Mouse (Mus musculus) heart, embryonic 16.5 days (tissue): ENCODE data around the gene Rhoq. TPM values are rescaled to one million over a fixed set of nuclear protein-coding genes. Genes with fewer than 3 reads are reported as not detected.

Source experiments
- ATAC-seq: fragments of 200-750 bp; cut with Nextera tagmentation; replicated peaks from 2 replicates; pipeline ENCODE4 v1.8.0; 2017; ENCODE audit warnings: moderate number of reproducible peaks; ENCODE audit not compliant: insufficient read depth, low FRiP score; ENCODE audit errors: extremely low read depth
- H3K27ac ChIP-seq: fragments of 300-500 bp; sonication (generic); 2 replicates; pipeline ENCODE4 v1.5.1; 2014; ENCODE audit warnings: mild to moderate bottlenecking, low read length, control low read depth, moderate library complexity
- H3K27me3 ChIP-seq: fragments of 300-500 bp; sonication (generic); 2 replicates; pipeline ENCODE4 v1.6.1; 2014; ENCODE audit warnings: low read length, mixed read lengths; ENCODE audit not compliant: control insufficient read depth, insufficient read depth
- H3K36me3 ChIP-seq: fragments of 300-500 bp; sonication (generic); 2 replicates; pipeline ENCODE4 v1.6.1; 2014; ENCODE audit not compliant: control insufficient read depth, insufficient read depth
- H3K4me1 ChIP-seq: fragments of 300-500 bp; sonication (generic); 2 replicates; pipeline ENCODE4 v1.6.1; 2014; ENCODE audit warnings: low read length, mixed read lengths; ENCODE audit not compliant: control insufficient read depth, insufficient read depth
- H3K4me2 ChIP-seq: fragments of 300-500 bp; sonication (generic); 2 replicates; pipeline ENCODE4 v1.6.1; 2014; ENCODE audit warnings: low read depth, mild to moderate bottlenecking, control low read depth, low read length
- H3K4me3 ChIP-seq: fragments of 300-500 bp; sonication (generic); 2 replicates; pipeline ENCODE4 v1.5.1; 2014; ENCODE audit warnings: mild to moderate bottlenecking, control low read depth, low read length
- H3K9ac ChIP-seq: fragments of 300-500 bp; sonication (generic); 2 replicates; pipeline ENCODE4 v1.6.1; 2014; ENCODE audit warnings: low read length, control low read depth
- H3K9me3 ChIP-seq: fragments of 300-500 bp; sonication (generic); replicated peaks from 2 replicates; pipeline ENCODE4 v1.6.1; 2016; ENCODE audit warnings: low read length; ENCODE audit not compliant: control insufficient read depth
- WGBS: fragments of 180-500 bp; shearing (Covaris S2); extraction: QIAGEN DNeasy Blood & Tissue Kit; methylation state at CpG from one replicate; pipeline ENCODE4 v1.1.7; 2014; 5-methylcytosine and 5-hydroxymethylcytosine counted together
- polyA plus RNA-seq: library from polyadenylated mRNA; unstranded; fragments of >200 nt; fragmentation: Nextera tagmentation; extraction: Ambion mirVana; gene quantifications from 2 replicates; pipeline ENCODE4 v1.2.1, GENCODE M21; 2015

Rhoq gene
- polyA plus RNA-seq = 19.9 and 20.4 TPM in 2 replicates

- Histone ChIP-seq H3K9ac (peak within 1 kb of the TSS; percentile 97), H3K36me3 (no peaks in the 10 kb centered on the region; the same call in 1 of the 2 replicates), H3K4me1 (peaks cover 64% of the 10 kb centered on the region), H3K4me3 (peak within 1 kb of the TSS; percentile 90), H3K27me3 (no peaks in the 10 kb centered on the region), H3K4me2 (peak within 1 kb of the TSS; percentile 71), H3K9me3 (no peaks in the 10 kb centered on the region), H3K27ac (peak within 1 kb of the TSS; percentile 98)
- under 1% methylated on average over 70 of the region's 86 CpGs for WGBS
- ATAC-seq = peak; percentile 82
These were observed at the start of gene Rhoq for GRCm38 (mm10) chr17:86962894-86963585. Gene Rhoq (plus strand): TSS chr17:86963082.

DNA sequence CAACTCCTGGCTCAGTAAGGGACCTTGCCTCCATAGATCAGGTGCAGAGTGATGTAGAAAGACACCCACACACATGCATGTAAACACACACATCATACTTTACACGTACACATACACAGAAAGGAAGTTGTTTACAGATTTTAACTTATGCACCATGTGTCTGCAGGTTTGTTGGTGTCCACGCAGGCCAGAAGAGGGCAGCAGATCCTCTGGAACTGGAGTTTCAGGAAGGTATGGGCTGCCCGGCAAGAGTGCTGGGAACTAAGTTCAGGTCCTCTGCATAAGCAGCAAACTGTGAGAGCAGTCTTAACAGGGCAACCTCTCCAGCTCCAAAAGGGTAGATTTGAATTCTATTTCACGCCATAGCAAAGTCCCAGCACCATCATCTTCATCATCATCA, 47.3 kb upstream of the Rhoq start:
- Histone ChIP-seq H3K4me3 (no peak overlapping the region), H3K4me1 (no peaks in the 10 kb centered on the region), H3K27ac (no peak overlapping the region), H3K27me3 (no peaks in the 10 kb centered on the region), H3K9ac (no peak overlapping the region), H3K36me3 (no peaks in the 10 kb centered on the region), H3K9me3 (peaks cover 2% of the 10 kb centered on the region; the same call in 1 of the 2 replicates), H3K4me2 (no peak overlapping the region)
- ATAC-seq = no peak
- 79% methylated on average over 4 of the region's 4 CpGs for WGBS

DNA sequence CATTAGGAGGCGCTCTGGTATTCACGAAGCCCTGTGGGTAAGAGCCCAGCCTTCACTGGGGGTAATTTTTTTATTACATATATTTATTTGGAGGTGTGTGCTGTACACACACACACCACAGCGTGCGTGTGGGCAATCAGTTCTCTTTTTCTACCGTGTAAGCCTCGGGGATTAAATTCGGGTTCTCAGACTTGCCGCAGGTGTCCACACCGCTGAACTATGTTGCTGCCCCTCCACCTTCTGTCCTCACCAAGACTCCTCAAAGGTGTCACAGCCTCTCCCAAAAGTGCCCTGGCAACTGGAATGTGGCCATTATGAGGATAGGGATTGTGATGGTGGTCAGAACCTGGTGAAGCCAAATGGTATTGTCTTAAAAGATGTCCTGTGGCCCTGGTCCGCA, 45.8 kb upstream of the Rhoq start, which contains the start of gene Tmem247:
Tmem247 (plus strand) TSS at position 301 of the 400 bp plus-strand sequence.
- 86% methylated on average over 10 of the region's 10 CpGs for WGBS
- H3K27ac ChIP-seq = no peak within 1 kb of the TSS
- H3K9me3 ChIP-seq = peaks cover 2% of the 10 kb centered on the region; the same call in 1 of the 2 replicates
- H3K4me2 ChIP-seq = no peak within 1 kb of the TSS
- H3K4me1 ChIP-seq = no peaks in the 10 kb centered on the region
- ATAC-seq = no peak
- H3K36me3 ChIP-seq = no peaks in the 10 kb centered on the region
- H3K4me3 ChIP-seq = no peak within 1 kb of the TSS
- H3K9ac ChIP-seq = no peak within 1 kb of the TSS
- H3K27me3 ChIP-seq = no peaks in the 10 kb centered on the region

GRCm38 (mm10) chr17:86918786-86919185, 44.1 kb upstream of the Rhoq start:
- Histone ChIP-seq H3K27me3 (no peaks in the 10 kb centered on the region), H3K27ac (no peak overlapping the region), H3K4me1 (no peaks in the 10 kb centered on the region), H3K9ac (no peak overlapping the region), H3K4me3 (no peak overlapping the region), H3K36me3 (no peaks in the 10 kb centered on the region), H3K4me2 (no peak overlapping the region), H3K9me3 (peaks cover 2% of the 10 kb centered on the region; the same call in 1 of the 2 replicates)
- no peak for ATAC-seq
- 64% methylated on average over 6 of the region's 6 CpGs for WGBS

GRCm38 (mm10) chr17:86919729-86920128, 43.2 kb upstream of the Rhoq start:
- Histone ChIP-seq H3K9ac (no peak overlapping the region), H3K4me1 (no peaks in the 10 kb centered on the region), H3K9me3 (peaks cover 2% of the 10 kb centered on the region; the same call in 1 of the 2 replicates), H3K36me3 (no peaks in the 10 kb centered on the region), H3K27me3 (no peaks in the 10 kb centered on the region), H3K4me3 (no peak overlapping the region), H3K4me2 (no peak overlapping the region), H3K27ac (no peak overlapping the region)
- WGBS = 63% methylated on average over 11 of the region's 11 CpGs
- ATAC-seq = no peak

DNA sequence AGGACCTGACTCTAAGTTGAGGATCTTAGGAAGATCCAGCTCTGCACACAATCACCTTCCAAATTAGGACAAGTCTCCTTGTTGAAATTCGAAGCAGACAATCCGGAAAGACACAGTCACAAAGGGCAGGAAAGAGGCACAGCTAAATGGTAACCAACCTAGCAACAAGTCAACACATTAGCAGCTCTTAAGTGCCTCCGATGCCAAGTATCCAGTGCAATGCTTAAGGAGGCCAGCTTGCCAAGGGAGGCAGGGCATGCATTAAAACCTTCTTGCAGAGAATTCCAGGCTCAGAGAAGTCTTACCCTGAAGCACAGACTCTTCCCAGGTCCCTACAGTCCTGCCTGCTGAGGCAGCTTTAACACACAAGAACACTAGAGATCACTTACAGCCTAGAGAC, 38.2 kb upstream of the Rhoq start:
- Histone ChIP-seq H3K4me3 (no peak overlapping the region), H3K4me2 (no peak overlapping the region), H3K9me3 (peaks cover 12% of the 10 kb centered on the region), H3K27ac (no peak overlapping the region), H3K36me3 (no peaks in the 10 kb centered on the region), H3K27me3 (no peaks in the 10 kb centered on the region), H3K9ac (no peak overlapping the region), H3K4me1 (no peaks in the 10 kb centered on the region)
- WGBS = 51% methylated on average over 3 of the region's 3 CpGs
- no peak for ATAC-seq

DNA sequence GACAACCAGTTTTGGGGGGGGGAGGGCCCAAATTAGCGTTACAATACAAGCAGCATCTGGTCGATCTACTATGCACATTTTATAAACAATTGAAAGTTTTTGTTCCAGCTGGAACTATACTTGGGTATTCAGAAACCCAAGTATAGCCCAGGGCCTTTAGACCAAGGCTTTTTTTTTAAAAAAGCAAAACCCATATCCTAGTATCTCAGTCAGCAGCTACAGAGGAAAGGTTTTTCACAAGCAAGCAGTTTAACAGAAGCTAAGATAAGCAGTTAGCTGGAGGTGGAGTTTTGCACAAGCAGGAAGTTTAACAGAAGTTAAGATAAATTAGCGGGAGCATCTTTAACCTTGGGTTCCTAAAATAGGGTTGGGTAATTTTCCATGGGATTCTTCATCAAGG, 36.0 kb upstream of the Rhoq start:
- H3K4me3 ChIP-seq = no peak overlapping the region
- no peak for ATAC-seq
- H3K9me3 ChIP-seq = peaks cover 12% of the 10 kb centered on the region
- H3K4me1 ChIP-seq = no peaks in the 10 kb centered on the region; the same call in 1 of the 2 replicates
- H3K4me2 ChIP-seq = no peak overlapping the region
- no peak overlapping the region for H3K9ac ChIP-seq
- WGBS = 79% methylated on average over 3 of the region's 3 CpGs
- no peaks in the 10 kb centered on the region for H3K27me3 ChIP-seq
- no peaks in the 10 kb centered on the region for H3K36me3 ChIP-seq
- no peak overlapping the region for H3K27ac ChIP-seq

GRCm38 (mm10) chr17:86929355-86929754, 33.5 kb upstream of the Rhoq start:
- no peaks in the 10 kb centered on the region; the same call in 1 of the 2 replicates for H3K4me1 ChIP-seq
- WGBS = 77% methylated on average over 6 of the region's 6 CpGs

GRCm38 (mm10) chr17:86929981-86930380, 32.9 kb upstream of the Rhoq start:
- ATAC-seq = no peak
- H3K27me3 ChIP-seq = peaks cover 2% of the 10 kb centered on the region; the same call in 1 of the 2 replicates
- peaks cover 12% of the 10 kb centered on the region for H3K9me3 ChIP-seq
- no peaks in the 10 kb centered on the region for H3K36me3 ChIP-seq
- no peaks in the 10 kb centered on the region; the same call in 1 of the 2 replicates for H3K4me1 ChIP-seq
- H3K9ac ChIP-seq = no peak overlapping the region
- no peak overlapping the region for H3K4me3 ChIP-seq
- H3K4me2 ChIP-seq = no peak overlapping the region
- H3K27ac ChIP-seq = no peak overlapping the region

More at GRCm38 (mm10) chr17:86929355-86929754, 33.5 kb upstream of the Rhoq start:
- Histone ChIP-seq H3K9me3 (peaks cover 12% of the 10 kb centered on the region), H3K27ac (no peak overlapping the region), H3K36me3 (no peaks in the 10 kb centered on the region), H3K9ac (no peak overlapping the region), H3K27me3 (peaks cover 2% of the 10 kb centered on the region; the same call in 1 of the 2 replicates), H3K4me3 (no peak overlapping the region), H3K4me2 (no peak overlapping the region)
- no peak for ATAC-seq
